Mouse (Mus musculus) heart, embryonic 13.5 days (tissue): ENCODE results near the gene Nxph4. TPM values are rescaled to one million over a fixed set of nuclear protein-coding genes. Genes with fewer than 3 reads are reported as not detected.

Experiments
- ATAC-seq: fragments of 200-750 bp; cut with Nextera tagmentation; 2 replicates; pipeline ENCODE4 v1.8.0; 2017; ENCODE audit warnings: moderate TSS enrichment; ENCODE audit not compliant: insufficient number of reproducible peaks, low FRiP score, low TSS enrichment; ENCODE audit errors: extremely low read depth
- H3K27ac ChIP-seq: fragments of 300-500 bp; sonication (generic); replicated peaks from 2 replicates; pipeline ENCODE4 v1.5.1; 2015; ENCODE audit warnings: moderate library complexity, mild to moderate bottlenecking, inconsistent platforms
- H3K27me3 ChIP-seq: fragments of 300-500 bp; sonication (generic); replicated peaks from 2 replicates; pipeline ENCODE4 v1.6.1; 2015; ENCODE audit warnings: mild to moderate bottlenecking, inconsistent platforms
- H3K36me3 ChIP-seq: fragments of 300-500 bp; sonication (generic); 2 replicates; pipeline ENCODE4 v1.6.1; 2015; ENCODE audit warnings: mild to moderate bottlenecking, inconsistent platforms
- H3K4me1 ChIP-seq: fragments of 300-500 bp; sonication (generic); 2 replicates; pipeline ENCODE4 v1.6.1; 2015; ENCODE audit warnings: inconsistent platforms
- H3K4me2 ChIP-seq: fragments of 300-500 bp; sonication (generic); 2 replicates; pipeline ENCODE4 v1.6.1; 2015; ENCODE audit warnings: inconsistent platforms, mild to moderate bottlenecking, moderate library complexity
- H3K4me3 ChIP-seq: fragments of 300-500 bp; sonication (generic); 2 replicates; pipeline ENCODE4 v1.5.1; 2015; ENCODE audit warnings: moderate library complexity, mild to moderate bottlenecking, inconsistent platforms
- H3K9ac ChIP-seq: fragments of 300-500 bp; sonication (generic); 2 replicates; pipeline ENCODE4 v1.6.1; 2015; ENCODE audit warnings: inconsistent platforms, mild to moderate bottlenecking, moderate library complexity
- H3K9me3 ChIP-seq: fragments of 300-500 bp; sonication (generic); 2 replicates; pipeline ENCODE4 v1.6.1; 2016; ENCODE audit warnings: inconsistent platforms
- whole genome bisulfite sequencing: fragments of 180-500 bp; shearing (Covaris S2); methylation state at CpG from one replicate; pipeline ENCODE4 v1.1.7; 2015; ENCODE audit warnings: mixed read lengths; 5-methylcytosine and 5-hydroxymethylcytosine counted together
- polyA plus RNA-seq: library from polyadenylated mRNA; unstranded; fragments of >200 nt; fragmentation: Nextera tagmentation; extraction: Ambion mirVana; gene quantifications from 2 replicates; pipeline ENCODE4 v1.2.1, GENCODE M21; 2015

Nxph4 gene
- polyA plus RNA-seq, 1 experiment from 2014 or later, result 0.62 TPM

- Histone ChIP-seq H3K4me1 (peaks cover 34% of the 10 kb centered on the region), H3K4me2 (peak within 1 kb of the TSS; percentile 87), H3K4me3 (peak within 1 kb of the TSS; percentile 72), H3K36me3 (peaks cover 36% of the 10 kb centered on the region), H3K9me3 (no peaks in the 10 kb centered on the region), H3K27ac (0 out of 2 replicates have a peak within 1 kb of the TSS, but pooled peaks have one; percentile 17), H3K9ac (peak within 1 kb of the TSS; percentile 85), H3K27me3 (peaks cover 58% of the 10 kb centered on the region)
- ATAC-seq, result peak; percentile 61; the same call in 1 of the 2 replicates
- WGBS, result under 1% methylated on average over 21 of the region's 21 CpGs
Observed at GRCm38 (mm10) chr10:127522088-127522581, 12.2 kb downstream of the Nxph4 start, which contains the start of gene Shmt2. Shmt2 (minus strand) TSS chr10:127522444.

- WGBS, result 8% methylated on average over 12 of the region's 12 CpGs
- Histone ChIP-seq H3K36me3 (peaks cover 37% of the 10 kb centered on the region), H3K4me2 (peak overlapping the region; percentile 87), H3K9ac (peak overlapping the region; percentile 85), H3K4me1 (peaks cover 36% of the 10 kb centered on the region), H3K27me3 (peaks cover 56% of the 10 kb centered on the region), H3K9me3 (no peaks in the 10 kb centered on the region), H3K27ac (no peak overlapping the region), H3K4me3 (peak overlapping the region; percentile 72)
- ATAC-seq, result no peak
Observed at GRCm38 (mm10) chr10:127521611-127522080, 12.7 kb downstream of the Nxph4 start.

GRCm38 (mm10) chr10:127520714-127521357, 13.5 kb downstream of the Nxph4 start:
- H3K27me3 ChIP-seq, result peaks cover 54% of the 10 kb centered on the region
- no peaks in the 10 kb centered on the region for H3K9me3 ChIP-seq
- H3K4me2 ChIP-seq, result peak overlapping the region; percentile 87
- peaks cover 38% of the 10 kb centered on the region for H3K4me1 ChIP-seq
- peaks cover 37% of the 10 kb centered on the region for H3K36me3 ChIP-seq
- peak overlapping the region; percentile 72 for H3K4me3 ChIP-seq
- H3K9ac ChIP-seq, result peak overlapping the region; percentile 85
- 76% methylated on average over 20 of the region's 20 CpGs for WGBS
- H3K27ac ChIP-seq, result no peak overlapping the region
- no peak for ATAC-seq

- Histone ChIP-seq H3K27me3 (peaks cover 54% of the 10 kb centered on the region), H3K9ac (no peak overlapping the region), H3K9me3 (no peaks in the 10 kb centered on the region), H3K27ac (no peak overlapping the region), H3K36me3 (peaks cover 37% of the 10 kb centered on the region), H3K4me1 (peaks cover 45% of the 10 kb centered on the region), H3K4me3 (no peak overlapping the region), H3K4me2 (peak overlapping the region; percentile 87; the same call in 1 of the 2 replicates)
- ATAC-seq, result no peak
- WGBS, result 88% methylated on average over 37 of the region's 37 CpGs
Observed at GRCm38 (mm10) chr10:127519903-127520713, 14.3 kb downstream of the Nxph4 start.

GRCm38 (mm10) chr10:127519041-127519701, 15.2 kb downstream of the Nxph4 start:
- 88% methylated on average over 26 of the region's 26 CpGs for WGBS
- no peaks in the 10 kb centered on the region for H3K9me3 ChIP-seq
- peaks cover 54% of the 10 kb centered on the region for H3K27me3 ChIP-seq
- no peak for ATAC-seq
- H3K27ac ChIP-seq, result no peak overlapping the region
- no peak overlapping the region for H3K4me2 ChIP-seq
- H3K36me3 ChIP-seq, result peaks cover 37% of the 10 kb centered on the region
- H3K4me3 ChIP-seq, result no peak overlapping the region
- H3K4me1 ChIP-seq, result peaks cover 50% of the 10 kb centered on the region
- no peak overlapping the region for H3K9ac ChIP-seq

GRCm38 (mm10) chr10:127517941-127518340, 16.4 kb downstream of the Nxph4 start:
- peaks cover 37% of the 10 kb centered on the region for H3K36me3 ChIP-seq
- ATAC-seq, result no peak
- 89% methylated on average over 22 of the region's 22 CpGs for WGBS
- peaks cover 56% of the 10 kb centered on the region for H3K27me3 ChIP-seq
- H3K9ac ChIP-seq, result no peak overlapping the region
- H3K27ac ChIP-seq, result no peak overlapping the region
- H3K9me3 ChIP-seq, result no peaks in the 10 kb centered on the region
- no peak overlapping the region for H3K4me3 ChIP-seq
- peaks cover 63% of the 10 kb centered on the region for H3K4me1 ChIP-seq
- no peak overlapping the region for H3K4me2 ChIP-seq

GRCm38 (mm10) chr10:127516576-127517260, 17.6 kb downstream of the Nxph4 start:
- peak overlapping the region; percentile 57 for H3K4me2 ChIP-seq
- peak overlapping the region; percentile 42; the same call in 1 of the 2 replicates for H3K27ac ChIP-seq
- peak overlapping the region; percentile 29 for H3K4me3 ChIP-seq
- H3K9me3 ChIP-seq, result no peaks in the 10 kb centered on the region
- H3K9ac ChIP-seq, result peak overlapping the region; percentile 77
- 12% methylated on average over 30 of the region's 30 CpGs for WGBS
- ATAC-seq, result no peak; the same call in 1 of the 2 replicates
- peaks cover 70% of the 10 kb centered on the region for H3K4me1 ChIP-seq
- peaks cover 37% of the 10 kb centered on the region for H3K36me3 ChIP-seq
- peaks cover 62% of the 10 kb centered on the region for H3K27me3 ChIP-seq

DNA sequence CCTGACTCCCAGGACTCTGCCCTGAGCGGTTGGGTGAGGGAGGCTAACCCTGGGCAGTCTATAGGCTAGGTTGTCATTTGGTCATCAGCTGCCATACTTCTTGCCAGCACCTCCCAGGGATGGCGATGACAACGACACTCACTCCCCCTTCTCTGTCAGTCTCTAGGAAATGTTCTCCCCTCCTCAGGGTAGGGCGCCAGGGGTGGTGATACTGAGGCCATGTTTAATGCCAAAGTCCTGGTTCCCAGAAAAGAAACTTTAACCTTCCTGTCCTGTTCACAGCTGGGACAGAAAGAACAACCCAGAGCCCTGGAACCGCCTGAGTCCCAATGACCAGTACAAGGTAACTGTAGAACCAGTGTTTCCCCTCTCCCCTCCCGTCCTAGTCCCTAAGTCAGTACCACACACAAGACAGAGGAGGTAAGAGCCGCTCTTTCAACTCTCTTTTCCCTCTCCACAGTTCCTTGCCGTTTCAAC, 18.3 kb downstream of the Nxph4 start:
- Histone ChIP-seq H3K27me3 (peaks cover 69% of the 10 kb centered on the region), H3K36me3 (peaks cover 37% of the 10 kb centered on the region), H3K4me3 (peak overlapping the region; percentile 29), H3K27ac (peak overlapping the region; percentile 42; the same call in 1 of the 2 replicates), H3K9ac (peak overlapping the region; percentile 77), H3K4me1 (peaks cover 69% of the 10 kb centered on the region), H3K9me3 (no peaks in the 10 kb centered on the region), H3K4me2 (peak overlapping the region; percentile 57)
- ATAC-seq, result no peak
- 26% methylated on average over 8 of the region's 8 CpGs for WGBS

DNA sequence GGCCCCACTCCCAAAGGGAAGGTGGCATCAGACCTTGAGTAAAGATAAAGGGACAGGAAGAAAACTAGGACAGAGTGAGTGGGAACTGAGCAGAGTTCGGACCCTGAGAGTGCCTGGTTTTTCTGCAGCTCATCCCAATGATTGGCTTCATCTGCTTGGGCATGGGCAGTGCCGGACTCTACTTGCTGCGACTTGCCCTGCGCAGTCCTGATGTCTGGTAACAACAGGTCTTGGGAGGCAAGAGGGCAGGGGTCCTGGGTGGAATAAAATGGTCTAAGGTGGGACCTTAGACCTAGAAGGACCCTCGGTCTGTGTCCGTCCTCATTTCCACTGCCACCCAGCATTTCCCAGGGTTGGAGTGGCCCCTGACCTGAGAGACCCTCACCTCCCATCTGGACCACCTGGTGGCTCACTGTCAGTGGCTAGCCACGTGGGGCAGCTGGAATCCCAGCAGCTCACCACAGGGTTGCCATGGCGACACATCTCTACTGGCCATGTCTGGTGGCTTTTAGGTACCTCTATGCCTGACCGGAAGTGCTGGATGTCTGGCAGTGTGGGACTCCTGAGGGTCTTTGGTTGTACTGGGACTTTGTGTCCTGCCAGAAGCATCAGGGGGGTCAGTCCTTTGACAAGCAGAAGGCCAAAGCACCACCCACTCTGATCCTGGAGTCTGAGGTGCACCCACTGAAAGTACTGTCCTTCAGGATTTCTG, 18.9 kb downstream of the Nxph4 start:
- H3K9me3 ChIP-seq, result no peaks in the 10 kb centered on the region
- no peak for ATAC-seq
- H3K36me3 ChIP-seq, result peaks cover 34% of the 10 kb centered on the region
- H3K4me3 ChIP-seq, result peak overlapping the region; percentile 29
- WGBS, result 35% methylated on average over 9 of the region's 9 CpGs
- peak overlapping the region; percentile 57 for H3K4me2 ChIP-seq
- H3K9ac ChIP-seq, result peak overlapping the region; percentile 44
- H3K27ac ChIP-seq, result peak overlapping the region; percentile 42; the same call in 1 of the 2 replicates
- peaks cover 67% of the 10 kb centered on the region for H3K4me1 ChIP-seq
- peaks cover 75% of the 10 kb centered on the region for H3K27me3 ChIP-seq

DNA sequence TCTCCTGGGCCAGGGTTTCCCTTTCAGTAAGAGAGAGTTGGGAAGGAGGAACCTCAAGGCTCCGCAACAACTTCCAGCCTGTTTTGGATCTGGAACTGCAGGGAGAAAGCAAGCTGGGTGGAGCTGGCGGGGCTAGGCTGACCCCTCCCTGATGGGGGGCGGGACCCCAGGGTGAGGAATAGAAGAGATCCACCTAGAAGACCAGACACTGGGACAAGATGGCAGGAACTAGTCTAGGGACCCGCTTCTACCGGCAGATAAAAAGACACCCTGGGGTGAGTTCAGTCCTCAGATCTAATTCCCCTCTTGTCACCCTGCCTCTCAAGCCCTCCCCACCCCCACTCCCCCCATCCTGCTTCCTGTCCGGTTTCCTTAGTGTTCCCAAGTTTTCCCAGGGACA, 19.6 kb downstream of the Nxph4 start, which contains the start of gene Ndufa4l2:
TSS of gene Ndufa4l2 (plus strand) at position 204 of the 400 bp plus-strand sequence.
- H3K9me3 ChIP-seq, result no peaks in the 10 kb centered on the region
- H3K4me1 ChIP-seq, result peaks cover 66% of the 10 kb centered on the region
- H3K27me3 ChIP-seq, result peaks cover 81% of the 10 kb centered on the region
- ATAC-seq, result no peak
- H3K4me3 ChIP-seq, result peak within 1 kb of the TSS; percentile 43
- H3K9ac ChIP-seq, result peak within 1 kb of the TSS; percentile 77
- peak within 1 kb of the TSS; percentile 42; the same call in 1 of the 2 replicates for H3K27ac ChIP-seq
- WGBS, result 13% methylated on average over 6 of the region's 6 CpGs
- H3K36me3 ChIP-seq, result peaks cover 28% of the 10 kb centered on the region
- peak within 1 kb of the TSS; percentile 93 for H3K4me2 ChIP-seq
